Mouse (Mus musculus) liver, embryonic 11.5 days (tissue): ENCODE results near the gene Sptan1. TPM values are rescaled to one million over a fixed set of nuclear protein-coding genes. Genes with fewer than 3 reads are reported as not detected.

ENCODE experiments used
- ATAC-seq: fragments of 200-750 bp; cut with Nextera tagmentation; replicated peaks from 2 replicates; pipeline ENCODE4 v1.8.0; 2017; ENCODE audit warnings: moderate number of reproducible peaks, mild to moderate bottlenecking, moderate TSS enrichment, moderate library complexity; ENCODE audit not compliant: low FRiP score
- DNase-seq: peaks from one replicate; pipeline ENCODE4 v3.0.0-alpha.2; 2017; ENCODE audit warnings: low spot score
- H3K27ac ChIP-seq: fragments of 300-500 bp; sonication (generic); 2 replicates; pipeline ENCODE4 v1.5.1; 2014; ENCODE audit warnings: mild to moderate bottlenecking, low read depth, low read length, control low read depth
- H3K27me3 ChIP-seq: fragments of 300-500 bp; sonication (generic); replicated peaks from 2 replicates; pipeline ENCODE4 v1.6.1; 2014; ENCODE audit warnings: low read length, mixed read lengths; ENCODE audit not compliant: control insufficient read depth, insufficient read depth
- H3K36me3 ChIP-seq: fragments of 300-500 bp; sonication (generic); 2 replicates; pipeline ENCODE4 v1.6.1; 2014; ENCODE audit warnings: mild to moderate bottlenecking, low read length, moderate library complexity, mixed read lengths; ENCODE audit not compliant: control insufficient read depth, insufficient read depth
- H3K4me1 ChIP-seq: fragments of 300-500 bp; sonication (generic); replicated peaks from 2 replicates; pipeline ENCODE4 v1.6.1; 2014; ENCODE audit warnings: low read length, mixed read lengths; ENCODE audit not compliant: control insufficient read depth, insufficient read depth
- H3K4me2 ChIP-seq: fragments of 300-500 bp; sonication (generic); 2 replicates; pipeline ENCODE4 v1.6.1; 2014; ENCODE audit warnings: mild to moderate bottlenecking, control low read depth, moderate library complexity
- H3K4me3 ChIP-seq: fragments of 300-500 bp; sonication (generic); 2 replicates; pipeline ENCODE4 v1.5.1; 2014; ENCODE audit warnings: low read depth, low read length, control low read depth
- H3K9ac ChIP-seq: fragments of 300-500 bp; sonication (generic); 2 replicates; pipeline ENCODE4 v1.6.1; 2014; ENCODE audit warnings: low read depth, low read length, control low read depth
- H3K9me3 ChIP-seq: fragments of 300-500 bp; sonication (generic); 2 replicates; pipeline ENCODE4 v1.6.1; 2016; ENCODE audit warnings: low read length, inconsistent platforms, mixed read lengths; ENCODE audit not compliant: control insufficient read depth
- whole genome bisulfite sequencing: fragments of 180-500 bp; shearing (Covaris S2); extraction: QIAGEN DNeasy Blood & Tissue Kit; methylation state at CpG from one replicate; pipeline ENCODE4 v1.1.7; 2014; 5-methylcytosine and 5-hydroxymethylcytosine counted together
- polyA plus RNA-seq: library from polyadenylated mRNA; unstranded; fragments of >200 nt; fragmentation: Nextera tagmentation; extraction: Ambion mirVana; gene quantifications from 2 replicates; pipeline ENCODE4 v1.2.1, GENCODE M21; 2014

Sptan1 gene
- polyA plus RNA-seq, 1 experiment from 2014 or later = 50.2 TPM

GRCm38 (mm10) chr2:30061215-30062166, 96.1 kb downstream of the Sptan1 start:
- ATAC-seq (peak; percentile 9; the same call in 1 of the 2 replicates), DNase-seq (peak; percentile 87)

GRCm38 (mm10) chr2:30062249-30063093, 97.1 kb downstream of the Sptan1 start:
- peak overlapping the region; percentile 94 for H3K9ac ChIP-seq
- no peaks in the 10 kb centered on the region for H3K27me3 ChIP-seq
- no peaks in the 10 kb centered on the region for H3K9me3 ChIP-seq
- ATAC-seq (peak; percentile 33; the same call in 1 of the 2 replicates), DNase-seq (peak; percentile 89)
- peaks cover 28% of the 10 kb centered on the region for H3K4me1 ChIP-seq
- H3K4me3 ChIP-seq = peak overlapping the region; percentile 79
- peak overlapping the region; percentile 95 for H3K27ac ChIP-seq
- no peaks in the 10 kb centered on the region for H3K36me3 ChIP-seq
- H3K4me2 ChIP-seq = peak overlapping the region; percentile 98
- 0% methylated on average over 40 of the region's 40 CpGs for WGBS

More at GRCm38 (mm10) chr2:30061215-30062166, 96.1 kb downstream of the Sptan1 start:
- H3K4me2 ChIP-seq = peak overlapping the region; percentile 98
- H3K27me3 ChIP-seq = no peaks in the 10 kb centered on the region
- peaks cover 33% of the 10 kb centered on the region for H3K4me1 ChIP-seq
- H3K9ac ChIP-seq = peak overlapping the region; percentile 94
- H3K36me3 ChIP-seq = no peaks in the 10 kb centered on the region
- peak overlapping the region; percentile 95 for H3K27ac ChIP-seq
- H3K4me3 ChIP-seq = peak overlapping the region; percentile 79
- H3K9me3 ChIP-seq = no peaks in the 10 kb centered on the region
- WGBS = 6% methylated on average over 37 of the region's 37 CpGs

GRCm38 (mm10) chr2:30063235-30063634, 97.9 kb downstream of the Sptan1 start:
- peaks cover 5% of the 10 kb centered on the region; the same call in 1 of the 2 replicates for H3K36me3 ChIP-seq
- H3K4me3 ChIP-seq = peak overlapping the region; percentile 79
- H3K27me3 ChIP-seq = no peaks in the 10 kb centered on the region
- peaks cover 29% of the 10 kb centered on the region for H3K4me1 ChIP-seq
- peak overlapping the region; percentile 98 for H3K4me2 ChIP-seq
- H3K27ac ChIP-seq = peak overlapping the region; percentile 95
- 3% methylated on average over 8 of the region's 8 CpGs for WGBS
- DNase-seq = no peak
- ATAC-seq = no peak
- peak overlapping the region; percentile 94 for H3K9ac ChIP-seq
- no peaks in the 10 kb centered on the region for H3K9me3 ChIP-seq

GRCm38 (mm10) chr2:30063791-30064190, 98.4 kb downstream of the Sptan1 start:
- Histone ChIP-seq H3K9me3 (no peaks in the 10 kb centered on the region), H3K4me3 (peak overlapping the region; percentile 79), H3K9ac (peak overlapping the region; percentile 94), H3K36me3 (peaks cover 10% of the 10 kb centered on the region; the same call in 1 of the 2 replicates), H3K27ac (peak overlapping the region; percentile 95), H3K4me2 (peak overlapping the region; percentile 98), H3K27me3 (no peaks in the 10 kb centered on the region), H3K4me1 (peaks cover 33% of the 10 kb centered on the region)
- 7% methylated on average over 3 of the region's 3 CpGs for WGBS
- no peak for ATAC-seq
- no peak for DNase-seq

- Histone ChIP-seq H3K9me3 (no peaks in the 10 kb centered on the region), H3K27ac (peak overlapping the region; percentile 95), H3K4me1 (peaks cover 33% of the 10 kb centered on the region), H3K36me3 (peaks cover 10% of the 10 kb centered on the region; the same call in 1 of the 2 replicates), H3K4me2 (peak overlapping the region; percentile 98), H3K4me3 (peak overlapping the region; percentile 79), H3K27me3 (no peaks in the 10 kb centered on the region), H3K9ac (peak overlapping the region; percentile 94)
- 10% methylated on average over 3 of the region's 3 CpGs for WGBS
- DNase-seq = no peak
- ATAC-seq = no peak
Observed at GRCm38 (mm10) chr2:30064298-30064697, 98.9 kb downstream of the Sptan1 start.

- Histone ChIP-seq H3K4me2 (peak overlapping the region; percentile 98), H3K4me1 (peaks cover 29% of the 10 kb centered on the region), H3K27ac (peak overlapping the region; percentile 99), H3K9me3 (no peaks in the 10 kb centered on the region), H3K36me3 (peaks cover 21% of the 10 kb centered on the region), H3K4me3 (peak overlapping the region; percentile 100), H3K9ac (peak overlapping the region; percentile 99), H3K27me3 (no peaks in the 10 kb centered on the region)
- WGBS = under 1% methylated on average over 70 of the region's 101 CpGs
- peak; percentile 92 for ATAC-seq
- peak; percentile 96 for DNase-seq
Observed at GRCm38 (mm10) chr2:30066046-30066901, 100.9 kb downstream of the Sptan1 start.

GRCm38 (mm10) chr2:30067031-30067888, 101.9 kb downstream of the Sptan1 start:
- DNase-seq (peak; percentile 59), ATAC-seq (peak; percentile 1; the same call in 1 of the 2 replicates)
- WGBS = under 1% methylated on average over 67 of the region's 69 CpGs
- H3K9ac ChIP-seq = peak overlapping the region; percentile 99
- H3K4me2 ChIP-seq = peak overlapping the region; percentile 77
- no peaks in the 10 kb centered on the region for H3K27me3 ChIP-seq
- peaks cover 21% of the 10 kb centered on the region for H3K36me3 ChIP-seq
- no peaks in the 10 kb centered on the region for H3K9me3 ChIP-seq
- H3K4me1 ChIP-seq = peaks cover 24% of the 10 kb centered on the region
- H3K27ac ChIP-seq = peak overlapping the region; percentile 99
- H3K4me3 ChIP-seq = peak overlapping the region; percentile 100
